Mouse (Mus musculus) embryonic facial prominence, embryonic 13.5 days (tissue): Measurements from ENCODE around the gene Rundc3a. TPM values are rescaled to one million over a fixed set of nuclear protein-coding genes. Genes with fewer than 3 reads are reported as not detected.

Source experiments
- ATAC-seq: fragments of 200-750 bp; cut with Nextera tagmentation; 2 replicates; pipeline ENCODE4 v1.8.0; 2017; ENCODE audit warnings: low read depth; ENCODE audit not compliant: insufficient number of reproducible peaks, insufficient read depth, low FRiP score, low TSS enrichment
- H3K27ac ChIP-seq: fragments of 300-500 bp; sonication (generic); 2 replicates; pipeline ENCODE4 v1.5.1; 2015; ENCODE audit warnings: moderate library complexity, mild to moderate bottlenecking, inconsistent platforms
- H3K27me3 ChIP-seq: fragments of 300-500 bp; sonication (generic); 2 replicates; pipeline ENCODE4 v1.6.1; 2015; ENCODE audit warnings: mild to moderate bottlenecking, inconsistent platforms
- H3K36me3 ChIP-seq: fragments of 300-500 bp; sonication (generic); 2 replicates; pipeline ENCODE4 v1.6.1; 2015; ENCODE audit warnings: mild to moderate bottlenecking, inconsistent platforms
- H3K4me1 ChIP-seq: fragments of 300-500 bp; sonication (generic); 2 replicates; pipeline ENCODE4 v1.6.1; 2015; ENCODE audit warnings: inconsistent platforms
- H3K4me2 ChIP-seq: fragments of 300-500 bp; sonication (generic); 2 replicates; pipeline ENCODE4 v1.6.1; 2015; ENCODE audit warnings: moderate library complexity, mild to moderate bottlenecking, inconsistent platforms
- H3K4me3 ChIP-seq: fragments of 300-500 bp; sonication (generic); 2 replicates; pipeline ENCODE4 v1.5.1; 2015; ENCODE audit warnings: mild to moderate bottlenecking, inconsistent platforms
- H3K9ac ChIP-seq: fragments of 300-500 bp; sonication (generic); 2 replicates; pipeline ENCODE4 v1.6.1; 2015; ENCODE audit warnings: mild to moderate bottlenecking, inconsistent platforms
- H3K9me3 ChIP-seq: fragments of 300-500 bp; sonication (generic); 2 replicates; pipeline ENCODE4 v1.6.1; 2016; ENCODE audit warnings: inconsistent platforms
- WGBS: fragments of 180-500 bp; shearing (Covaris S2); methylation state at CpG from one replicate; pipeline ENCODE4 v1.1.7; 2015; ENCODE audit warnings: mixed read lengths; 5-methylcytosine and 5-hydroxymethylcytosine counted together
- polyA plus RNA-seq: library from polyadenylated mRNA; unstranded; fragments of >200 nt; fragmentation: Nextera tagmentation; extraction: Ambion mirVana; gene quantifications from 2 replicates; pipeline ENCODE4 v1.2.1, GENCODE M21; 2015

Gene Rundc3a
- polyA plus RNA-seq, result 3.6 and 5.2 TPM in 2 replicates

- Histone ChIP-seq H3K4me3 (peak within 1 kb of the TSS; percentile 47), H3K36me3 (no peaks in the 10 kb centered on the region), H3K27ac (0 out of 2 replicates have a peak within 1 kb of the TSS, but pooled peaks have one; percentile 33), H3K4me1 (peaks cover 28% of the 10 kb centered on the region), H3K9ac (peak within 1 kb of the TSS; percentile 49), H3K4me2 (peak within 1 kb of the TSS; percentile 97), H3K27me3 (peaks cover 38% of the 10 kb centered on the region), H3K9me3 (no peaks in the 10 kb centered on the region)
- WGBS, result 1% methylated on average over 32 of the region's 34 CpGs
- ATAC-seq, result peak; percentile 75; the same call in 1 of the 2 replicates
Observed at GRCm38 (mm10) chr11:102393238-102393634, at the start of gene Rundc3a. TSS of gene Rundc3a (plus strand) at chr11:102393403.

- Histone ChIP-seq H3K4me2 (no peak overlapping the region), H3K27me3 (no peaks in the 10 kb centered on the region), H3K9ac (no peak overlapping the region), H3K36me3 (no peaks in the 10 kb centered on the region), H3K27ac (no peak overlapping the region), H3K9me3 (no peaks in the 10 kb centered on the region), H3K4me3 (no peak overlapping the region), H3K4me1 (no peaks in the 10 kb centered on the region)
- WGBS, result 85% methylated on average over 3 of the region's 3 CpGs
- ATAC-seq, result no peak
Observed at GRCm38 (mm10) chr11:102344458-102344857, 48.7 kb upstream of the Rundc3a start.

DNA sequence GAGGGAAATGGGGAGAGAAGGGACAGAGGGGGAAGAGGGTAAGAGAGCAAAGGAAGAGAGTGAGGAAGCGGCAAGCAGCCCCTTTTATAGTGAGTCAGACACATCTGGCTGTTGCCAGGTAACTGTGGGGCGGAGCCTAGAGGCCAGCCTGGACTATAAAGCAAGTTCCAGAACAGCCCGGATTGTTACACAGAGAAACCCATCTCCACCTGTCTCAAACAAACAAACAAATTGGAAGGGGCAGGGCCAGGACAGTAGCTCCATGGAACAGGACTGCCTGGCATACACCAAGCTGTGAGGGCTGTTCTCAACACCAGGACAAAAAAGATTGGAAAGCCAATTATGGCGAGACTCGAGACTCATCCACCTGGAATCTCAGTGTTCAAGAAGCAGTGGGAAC is 46.3 kb upstream of the Rundc3a start:
- no peaks in the 10 kb centered on the region for H3K4me1 ChIP-seq
- peaks cover 5% of the 10 kb centered on the region; the same call in 1 of the 2 replicates for H3K27me3 ChIP-seq
- H3K4me2 ChIP-seq, result no peak overlapping the region
- H3K27ac ChIP-seq, result no peak overlapping the region
- no peaks in the 10 kb centered on the region for H3K36me3 ChIP-seq
- ATAC-seq, result no peak
- no peak overlapping the region for H3K4me3 ChIP-seq
- 69% methylated on average over 5 of the region's 5 CpGs for WGBS
- H3K9me3 ChIP-seq, result no peaks in the 10 kb centered on the region
- no peak overlapping the region for H3K9ac ChIP-seq

GRCm38 (mm10) chr11:102347683-102348082 is 45.5 kb upstream of the Rundc3a start:
- Histone ChIP-seq H3K4me2 (no peak overlapping the region), H3K27ac (no peak overlapping the region), H3K9ac (no peak overlapping the region), H3K27me3 (peaks cover 11% of the 10 kb centered on the region; the same call in 1 of the 2 replicates), H3K4me1 (no peaks in the 10 kb centered on the region), H3K4me3 (no peak overlapping the region), H3K9me3 (no peaks in the 10 kb centered on the region), H3K36me3 (no peaks in the 10 kb centered on the region)
- ATAC-seq, result no peak
- 64% methylated on average over 5 of the region's 5 CpGs for WGBS

DNA sequence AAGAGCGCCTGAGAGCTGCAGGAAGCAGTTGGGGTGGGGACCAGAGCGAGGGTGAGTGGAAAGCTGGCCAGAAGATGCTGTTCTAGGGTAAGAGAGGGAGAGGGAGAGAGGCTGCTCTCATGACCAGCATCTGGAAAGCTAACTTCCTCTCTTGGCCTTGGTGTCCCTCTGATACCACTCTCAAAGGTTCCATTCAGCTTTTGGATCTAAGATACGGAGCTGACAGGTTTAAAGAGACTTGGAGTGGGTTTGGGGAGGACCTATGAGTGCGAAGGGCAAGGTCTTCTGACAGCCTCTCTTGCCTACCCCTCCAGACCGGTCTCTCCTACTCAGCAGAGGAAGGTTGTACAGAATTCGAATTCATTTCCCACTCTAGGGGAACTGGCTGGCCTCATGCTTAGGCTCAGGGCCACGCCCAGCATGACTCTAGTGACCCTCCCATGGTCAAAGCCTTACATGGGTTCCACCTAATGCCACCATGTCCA is 45.1 kb upstream of the Rundc3a start:
- no peak overlapping the region for H3K4me3 ChIP-seq
- H3K27ac ChIP-seq, result no peak overlapping the region
- peaks cover 11% of the 10 kb centered on the region; the same call in 1 of the 2 replicates for H3K27me3 ChIP-seq
- no peak for ATAC-seq
- 84% methylated on average over 7 of the region's 7 CpGs for WGBS
- no peaks in the 10 kb centered on the region for H3K4me1 ChIP-seq
- H3K36me3 ChIP-seq, result no peaks in the 10 kb centered on the region
- no peak overlapping the region for H3K9ac ChIP-seq
- no peak overlapping the region for H3K4me2 ChIP-seq
- no peaks in the 10 kb centered on the region for H3K9me3 ChIP-seq

- no peak overlapping the region for H3K4me3 ChIP-seq
- ATAC-seq, result no peak
- H3K27me3 ChIP-seq, result peaks cover 11% of the 10 kb centered on the region; the same call in 1 of the 2 replicates
- H3K4me2 ChIP-seq, result no peak overlapping the region
- H3K9me3 ChIP-seq, result no peaks in the 10 kb centered on the region
- H3K9ac ChIP-seq, result no peak overlapping the region
- no peaks in the 10 kb centered on the region for H3K36me3 ChIP-seq
- no peak overlapping the region for H3K27ac ChIP-seq
- 80% methylated on average over 11 of the region's 11 CpGs for WGBS
- no peaks in the 10 kb centered on the region for H3K4me1 ChIP-seq
Observed at GRCm38 (mm10) chr11:102348771-102349170, 44.4 kb upstream of the Rundc3a start.

DNA sequence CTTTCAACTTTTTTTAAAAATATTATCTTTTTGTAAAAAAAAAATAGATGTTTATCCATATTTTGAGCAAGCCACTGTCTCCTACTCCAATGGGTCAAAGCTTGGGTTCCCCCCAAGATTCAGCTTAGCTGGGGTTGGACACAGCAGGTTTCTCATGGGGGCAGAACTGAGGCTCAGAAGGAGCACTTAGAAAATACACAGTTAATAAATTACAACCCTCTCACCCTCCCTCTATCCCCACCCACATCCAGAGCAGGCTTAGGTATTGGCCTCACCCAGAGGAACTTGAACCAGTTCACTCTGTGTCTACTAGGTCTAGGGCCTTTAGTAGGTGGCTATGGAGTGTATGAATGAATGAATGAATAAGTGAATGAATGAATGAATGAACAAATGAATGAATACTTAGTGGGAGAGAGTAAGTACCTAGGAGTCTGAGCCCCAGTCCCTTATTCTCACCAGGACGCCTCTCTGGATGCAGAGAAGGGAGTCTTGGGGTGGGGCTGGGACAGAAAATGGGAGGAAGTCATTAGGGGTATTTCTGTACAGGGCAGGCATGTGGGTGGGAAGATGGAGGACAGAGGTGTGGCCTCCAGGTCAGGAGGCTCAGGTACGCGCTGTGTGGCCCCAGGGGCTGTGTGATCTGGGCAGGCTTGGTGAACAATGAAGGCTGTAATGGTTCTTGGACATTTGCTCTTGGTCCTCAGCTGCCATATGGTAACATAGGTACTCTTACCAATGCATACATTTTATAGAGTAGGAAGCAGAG is 43.8 kb upstream of the Rundc3a start:
- ATAC-seq, result no peak
- no peak overlapping the region for H3K9ac ChIP-seq
- H3K27me3 ChIP-seq, result peaks cover 11% of the 10 kb centered on the region; the same call in 1 of the 2 replicates
- H3K9me3 ChIP-seq, result no peaks in the 10 kb centered on the region
- no peaks in the 10 kb centered on the region for H3K36me3 ChIP-seq
- 90% methylated on average over 3 of the region's 3 CpGs for WGBS
- no peak overlapping the region for H3K27ac ChIP-seq
- H3K4me1 ChIP-seq, result no peaks in the 10 kb centered on the region
- no peak overlapping the region for H3K4me2 ChIP-seq
- no peak overlapping the region for H3K4me3 ChIP-seq

DNA sequence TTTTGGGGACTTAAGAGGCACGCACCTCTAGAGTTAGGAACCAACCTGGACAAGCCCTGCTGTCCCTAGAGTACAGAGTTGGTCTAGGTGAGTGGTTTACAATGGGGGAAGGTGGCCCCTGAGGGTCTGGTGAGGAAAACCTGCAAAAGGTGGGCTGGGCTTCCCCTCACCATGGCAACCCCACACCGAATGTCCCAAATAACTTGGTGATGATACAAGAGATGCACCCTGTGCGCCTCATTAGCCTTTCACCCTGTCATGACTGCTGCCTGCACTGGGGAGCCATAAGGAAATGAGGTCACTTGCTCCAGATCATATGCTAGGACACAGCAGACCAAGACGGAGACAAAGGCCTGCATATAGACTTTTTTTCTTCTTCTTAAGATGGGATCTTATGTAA is 42.8 kb upstream of the Rundc3a start:
- Histone ChIP-seq H3K4me1 (no peaks in the 10 kb centered on the region), H3K27ac (no peak overlapping the region), H3K36me3 (no peaks in the 10 kb centered on the region), H3K4me3 (no peak overlapping the region), H3K9ac (no peak overlapping the region), H3K4me2 (no peak overlapping the region), H3K9me3 (no peaks in the 10 kb centered on the region), H3K27me3 (peaks cover 11% of the 10 kb centered on the region; the same call in 1 of the 2 replicates)
- ATAC-seq, result no peak
- 83% methylated on average over 4 of the region's 4 CpGs for WGBS

GRCm38 (mm10) chr11:102350981-102351523 is 42.2 kb upstream of the Rundc3a start:
- no peaks in the 10 kb centered on the region for H3K4me1 ChIP-seq
- WGBS, result 87% methylated on average over 17 of the region's 17 CpGs

DNA sequence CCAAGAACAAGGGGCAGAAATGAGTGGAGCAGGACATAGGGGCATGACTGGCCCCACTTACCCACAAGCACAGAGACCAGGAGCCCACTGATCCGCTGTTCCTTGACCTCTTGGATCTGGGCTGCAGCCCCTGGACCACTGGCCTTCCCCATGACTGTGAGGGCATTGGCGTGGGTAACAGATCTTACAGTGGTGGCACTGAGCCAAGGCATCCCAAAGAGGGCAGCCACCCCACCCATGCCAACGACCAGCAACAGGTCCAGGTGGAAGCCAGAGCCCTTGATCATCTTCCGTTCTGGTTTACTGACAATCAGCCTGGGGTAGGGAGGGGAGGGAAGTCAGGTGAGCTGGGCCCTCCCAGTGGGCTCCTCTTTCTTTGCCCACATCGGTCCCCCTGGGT is 40.8 kb upstream of the Rundc3a start:
- H3K4me2 ChIP-seq, result no peak overlapping the region
- WGBS, result 49% methylated on average over 5 of the region's 5 CpGs
- H3K27ac ChIP-seq, result no peak overlapping the region
- H3K36me3 ChIP-seq, result no peaks in the 10 kb centered on the region
- H3K9ac ChIP-seq, result no peak overlapping the region
- no peaks in the 10 kb centered on the region for H3K4me1 ChIP-seq
- ATAC-seq, result no peak
- no peak overlapping the region for H3K4me3 ChIP-seq
- no peaks in the 10 kb centered on the region for H3K9me3 ChIP-seq
- H3K27me3 ChIP-seq, result peaks cover 18% of the 10 kb centered on the region

More at GRCm38 (mm10) chr11:102350981-102351523, 42.2 kb upstream of the Rundc3a start:
- Histone ChIP-seq H3K4me3 (no peak overlapping the region), H3K4me2 (no peak overlapping the region), H3K9ac (no peak overlapping the region), H3K27me3 (peaks cover 11% of the 10 kb centered on the region; the same call in 1 of the 2 replicates), H3K36me3 (no peaks in the 10 kb centered on the region), H3K9me3 (no peaks in the 10 kb centered on the region), H3K27ac (no peak overlapping the region)
- no peak for ATAC-seq

GRCm38 (mm10) chr11:102353021-102353431 is 40.2 kb upstream of the Rundc3a start:
- Histone ChIP-seq H3K36me3 (no peaks in the 10 kb centered on the region), H3K27ac (no peak overlapping the region), H3K4me3 (no peak overlapping the region), H3K9ac (no peak overlapping the region), H3K27me3 (peaks cover 18% of the 10 kb centered on the region), H3K9me3 (no peaks in the 10 kb centered on the region), H3K4me1 (no peaks in the 10 kb centered on the region), H3K4me2 (no peak overlapping the region)
- ATAC-seq, result no peak
- 38% methylated on average over 8 of the region's 8 CpGs for WGBS

DNA sequence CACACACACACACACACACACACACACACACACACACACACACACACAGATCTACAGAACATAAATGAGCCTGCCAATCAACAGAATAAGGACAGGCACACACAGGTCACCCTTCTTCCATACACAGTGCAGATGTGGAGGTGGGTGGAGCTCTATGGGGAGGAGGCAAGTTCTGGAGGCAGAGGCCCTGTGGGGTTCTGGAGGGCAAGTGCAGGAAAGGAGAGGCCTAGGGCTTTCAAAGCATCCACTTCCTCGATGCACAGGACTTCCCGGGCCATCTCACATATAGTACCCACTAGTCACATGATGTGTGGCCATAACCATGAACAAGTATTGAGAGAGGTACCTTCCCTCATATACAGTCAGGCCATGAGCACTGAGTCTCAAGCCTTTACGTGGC is 37.7 kb upstream of the Rundc3a start:
- Histone ChIP-seq H3K36me3 (no peaks in the 10 kb centered on the region), H3K27me3 (peaks cover 18% of the 10 kb centered on the region), H3K9me3 (no peaks in the 10 kb centered on the region), H3K4me3 (no peak overlapping the region), H3K4me2 (no peak overlapping the region), H3K27ac (no peak overlapping the region), H3K4me1 (no peaks in the 10 kb centered on the region), H3K9ac (no peak overlapping the region)
- ATAC-seq, result no peak
- 81% methylated on average over 3 of the region's 3 CpGs for WGBS
